ENCODE assay signal across 12 mouse cellular contexts in genomic region chr5:122525238-122525931, GRCm38 (mm10). TPM values are rescaled to one million over a fixed set of nuclear protein-coding genes. Genes with fewer than 3 reads are reported as not detected.
A peak's percentile ranks its signal among the peaks of the same experiment; 100 is the strongest.
DNase-seq lines count a peak whose midpoint lies in the region; ATAC-seq lines count a peak whose summit lies in the region.
"Had no signal": no experiment of that assay in that cellular context is flagged by ENCODE, and none has a peak within 500 bp of the region (broad histone marks: within the 10 kb centered on the region; RNA-seq: fewer than 3 reads in every experiment).

No protein-coding gene starts in this region.

- peaks cover 51% of the 10 kb centered on the region for H3K4me1 ChIP-seq in hindbrain, embryonic 10.5 days (replicated peaks)
- H3K4me1 ChIP-seq in hindbrain, embryonic 14.5 days (replicated peaks; ENCODE audit: control insufficient read depth, insufficient read depth, low read length) = no peaks in the 10 kb centered on the region
- peaks cover 80% of the 10 kb centered on the region for H3K4me1 ChIP-seq in heart, embryonic 13.5 days
- H3K4me1 ChIP-seq in limb, embryonic 15.5 days = peaks cover 58% of the 10 kb centered on the region
- H3K4me1 ChIP-seq in forebrain, embryonic 12.5 days = peaks cover 12% of the 10 kb centered on the region; the same call in 1 of the 2 replicates

- H3K9ac ChIP-seq in hindbrain, embryonic 14.5 days = no peak overlapping the region
- peak overlapping the region; percentile 66 for H3K9ac ChIP-seq in heart, embryonic 13.5 days
- H3K9ac ChIP-seq in limb, embryonic 15.5 days = no peak overlapping the region
- H3K9ac ChIP-seq in forebrain, embryonic 12.5 days = no peak overlapping the region
- H3K9ac ChIP-seq: neural tube, embryonic 15.5 days had no signal

- no peaks in the 10 kb centered on the region for H3K27me3 ChIP-seq in hindbrain, embryonic 10.5 days (ENCODE audit: insufficient read depth, poor library complexity, severe bottlenecking)
- H3K27me3 ChIP-seq in hindbrain, embryonic 14.5 days (ENCODE audit: control insufficient read depth, insufficient read depth, low read length) = no peaks in the 10 kb centered on the region
- H3K27me3 ChIP-seq in heart, embryonic 13.5 days (replicated peaks) = no peaks in the 10 kb centered on the region
- H3K27me3 ChIP-seq in limb, embryonic 15.5 days = no peaks in the 10 kb centered on the region
- H3K27me3 ChIP-seq in forebrain, embryonic 12.5 days = no peaks in the 10 kb centered on the region
- H3K27me3 ChIP-seq: neural tube, embryonic 15.5 days had no signal

- WGBS in hindbrain, embryonic 10.5 days = 85% methylated on average over 14 of the region's 14 CpGs
- 87% methylated on average over 14 of the region's 14 CpGs for WGBS in hindbrain, embryonic 14.5 days
- WGBS in heart, embryonic 13.5 days = 64% methylated on average over 14 of the region's 14 CpGs
- WGBS in limb, embryonic 15.5 days = 74% methylated on average over 14 of the region's 14 CpGs
- WGBS in forebrain, embryonic 12.5 days = 81% methylated on average over 14 of the region's 14 CpGs

- peak overlapping the region; percentile 41; the same call in 1 of the 2 replicates for H3K27ac ChIP-seq in hindbrain, embryonic 10.5 days
- no peak overlapping the region for H3K27ac ChIP-seq in hindbrain, embryonic 14.5 days
- peak overlapping the region; percentile 87 for H3K27ac ChIP-seq in heart, embryonic 13.5 days (replicated peaks)
- H3K27ac ChIP-seq in limb, embryonic 15.5 days = peak overlapping the region; percentile 47; the same call in 1 of the 2 replicates
- no peak overlapping the region for H3K27ac ChIP-seq in forebrain, embryonic 12.5 days
- H3K27ac ChIP-seq: macrophage; neural tube, embryonic 15.5 days had no signal

- peaks cover 5% of the 10 kb centered on the region; the same call in 1 of the 2 replicates for H3K36me3 ChIP-seq in hindbrain, embryonic 10.5 days
- H3K36me3 ChIP-seq in hindbrain, embryonic 14.5 days (replicated peaks; ENCODE audit: control insufficient read depth, insufficient read depth) = no peaks in the 10 kb centered on the region
- H3K36me3 ChIP-seq in heart, embryonic 13.5 days = no peaks in the 10 kb centered on the region
- H3K36me3 ChIP-seq in limb, embryonic 15.5 days = no peaks in the 10 kb centered on the region
- H3K36me3 ChIP-seq in forebrain, embryonic 12.5 days (replicated peaks) = no peaks in the 10 kb centered on the region
- H3K36me3 ChIP-seq: neural tube, embryonic 15.5 days had no signal

- no peak for DNase-seq in hindbrain, embryonic 10.5 days (ENCODE audit: low spot score)
- DNase-seq in hindbrain, embryonic 14.5 days (ENCODE audit: low spot score) = no peak
- peak; percentile 41 for DNase-seq in brain, adult 2 months (ENCODE audit: low read depth, low spot score)
- no peak for DNase-seq in urinary bladder, postnatal 25 days (ENCODE audit: low spot score)
- no peak for DNase-seq in cerebellum, postnatal 25 days
- DNase-seq: cerebellum, adult 18-20 months had no signal

- no peak overlapping the region for H3K4me3 ChIP-seq in hindbrain, embryonic 10.5 days
- H3K4me3 ChIP-seq in hindbrain, embryonic 14.5 days (replicated peaks; ENCODE audit: low read length) = no peak overlapping the region
- no peak overlapping the region for H3K4me3 ChIP-seq in heart, embryonic 13.5 days
- H3K4me3 ChIP-seq in limb, embryonic 15.5 days = no peak overlapping the region
- no peak overlapping the region for H3K4me3 ChIP-seq in forebrain, embryonic 12.5 days (replicated peaks)
- H3K4me3 ChIP-seq: neural tube, embryonic 15.5 days had no signal

- ATAC-seq in hindbrain, embryonic 14.5 days (ENCODE audit: low FRiP score) = no peak
- no peak for ATAC-seq in heart, embryonic 13.5 days (ENCODE audit: extremely low read depth, insufficient number of reproducible peaks, low FRiP score, low TSS enrichment)
- no peak for ATAC-seq in limb, embryonic 15.5 days (ENCODE audit: insufficient number of reproducible peaks, low FRiP score, low TSS enrichment, low read depth)
- ATAC-seq in forebrain, embryonic 12.5 days (ENCODE audit: low FRiP score) = no peak
- ATAC-seq: CD4-positive, CD25-positive, alpha-beta regulatory T cell, adult 4 months had no signal

- no peak overlapping the region for H3K4me2 ChIP-seq in hindbrain, embryonic 14.5 days (replicated peaks)
- H3K4me2 ChIP-seq in heart, embryonic 13.5 days = no peak overlapping the region
- H3K4me2 ChIP-seq in limb, embryonic 15.5 days = no peak overlapping the region
- no peak overlapping the region for H3K4me2 ChIP-seq in forebrain, embryonic 12.5 days
- H3K4me2 ChIP-seq: neural tube, embryonic 15.5 days had no signal

- 0 out of 2 replicates have a peak, but pooled peaks cover 3% of the 10 kb centered on the region for H3K9me3 ChIP-seq in hindbrain, embryonic 10.5 days
- H3K9me3 ChIP-seq in hindbrain, embryonic 14.5 days (ENCODE audit: control insufficient read depth, low read length) = no peaks in the 10 kb centered on the region
- H3K9me3 ChIP-seq in heart, embryonic 13.5 days = no peaks in the 10 kb centered on the region
- H3K9me3 ChIP-seq in limb, embryonic 15.5 days = no peaks in the 10 kb centered on the region
- no peaks in the 10 kb centered on the region for H3K9me3 ChIP-seq in forebrain, embryonic 12.5 days
- H3K9me3 ChIP-seq: neural tube, embryonic 15.5 days had no signal

RNA-seq across cellular contexts. Expression of gene Atp2a2, which starts 23.4 kb away (rescaled TPM):
- 38.8 and 41.9 TPM in 2 replicates for polyA plus RNA-seq in hindbrain, embryonic 10.5 days (2016; fragmentation: Nextera tagmentation; extraction: Ambion mirVana)
- polyA plus RNA-seq in hindbrain, embryonic 14.5 days (2014; fragmentation: Nextera tagmentation; extraction: Ambion mirVana) = 74.1 and 74.7 TPM in 2 replicates
- 221 and 227 TPM in 2 replicates for polyA plus RNA-seq in heart, embryonic 13.5 days (2015; fragmentation: Nextera tagmentation; extraction: Ambion mirVana)
- 29.1 and 29.2 TPM in 2 replicates for polyA plus RNA-seq in limb, embryonic 15.5 days (2015; fragmentation: Nextera tagmentation; extraction: Ambion mirVana)
- polyA plus RNA-seq in forebrain, embryonic 12.5 days (2016; fragmentation: Nextera tagmentation; extraction: Ambion mirVana) = 57.9 and 61.2 TPM in 2 replicates

Comparison
In these comparisons a context has a peak if more than half of its experiments do, and no peak if none do; other contexts are left out.
1. H3K27ac ChIP-seq: peak in hindbrain, embryonic 10.5 days (single experiment), heart, embryonic 13.5 days (single experiment) and limb, embryonic 15.5 days (single experiment); none in hindbrain, embryonic 14.5 days (single experiment) and forebrain, embryonic 12.5 days (single experiment).